Mouse (Mus musculus): ENCODE measurements around the gene Gm3336.

DNA sequence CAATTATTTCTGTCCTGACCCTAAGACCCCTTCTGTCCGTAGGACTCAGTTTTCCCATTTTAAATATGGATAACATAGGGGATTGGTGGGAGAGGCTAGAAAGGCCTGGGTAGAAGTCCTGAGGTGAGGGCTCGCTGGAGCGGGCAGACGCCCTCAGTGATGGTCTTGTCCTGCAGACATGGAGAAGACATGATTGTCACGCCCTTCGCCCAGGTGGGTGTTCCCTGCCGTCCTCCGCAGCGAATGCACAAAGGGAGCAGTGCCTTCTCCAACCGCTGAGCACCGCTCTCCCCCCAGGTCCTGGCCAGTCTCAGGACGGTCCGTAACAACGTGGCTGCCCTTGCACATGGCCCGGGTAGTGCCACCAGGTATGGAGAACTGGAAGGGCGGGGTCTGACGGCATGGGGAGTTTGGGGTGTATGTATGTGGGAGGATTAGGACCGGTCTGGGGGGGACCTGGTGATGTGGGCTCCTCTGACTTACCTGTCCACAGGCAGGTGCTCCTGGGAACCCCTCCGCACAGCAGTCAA, 27.4 kb downstream of the Gm3336 start:
- TF ChIP-seq POLR2A (IDR thresholded peaks at IDR 0.05; ENCODE audit: low read depth, low read length) (no peak), CTCF (IDR thresholded peaks at IDR 0.05; ENCODE audit: extremely low read depth, insufficient read depth, insufficient read length, insufficient replicate concordance) (no peak)
